Mouse (Mus musculus) cerebellum, adult (tissue): ENCODE measurements around the gene Irf2.

Experiments used
- ATAC-seq: cut with Nextera tagmentation; 2 replicates; pipeline ENCODE4 v1.9.2; 2017; ENCODE audit warnings: mild to moderate bottlenecking, moderate library complexity, mixed read lengths; ENCODE audit not compliant: insufficient number of reproducible peaks, low FRiP score, low TSS enrichment

Gene Irf2

GRCm38 (mm10) chr8:46834440-46834839 lies 94.9 kb downstream of the Irf2 start:
- ATAC-seq = no peak

GRCm38 (mm10) chr8:46836011-46836652 lies 96.6 kb downstream of the Irf2 start:
- ATAC-seq = no peak

GRCm38 (mm10) chr8:46836949-46837348 lies 97.4 kb downstream of the Irf2 start:
- no peak for ATAC-seq

- no peak for ATAC-seq
Observed at GRCm38 (mm10) chr8:46838052-46838451, 98.5 kb downstream of the Irf2 start.

GRCm38 (mm10) chr8:46840390-46840789 lies 100.9 kb downstream of the Irf2 start:
- no peak for ATAC-seq

- no peak for ATAC-seq
Observed at GRCm38 (mm10) chr8:46840791-46841190, 101.3 kb downstream of the Irf2 start.

GRCm38 (mm10) chr8:46842676-46843181 lies 103.2 kb downstream of the Irf2 start:
- no peak for ATAC-seq

- ATAC-seq = no peak
Observed at GRCm38 (mm10) chr8:46843855-46844254, 104.3 kb downstream of the Irf2 start.

- no peak for ATAC-seq
Observed at GRCm38 (mm10) chr8:46844371-46844973, 104.9 kb downstream of the Irf2 start.

GRCm38 (mm10) chr8:46844974-46845774 lies 105.6 kb downstream of the Irf2 start:
- ATAC-seq = no peak

GRCm38 (mm10) chr8:46845891-46846290 lies 106.4 kb downstream of the Irf2 start:
- ATAC-seq = no peak

- no peak for ATAC-seq
Observed at GRCm38 (mm10) chr8:46846893-46847292, 107.4 kb downstream of the Irf2 start.

- ATAC-seq = no peak
Observed at GRCm38 (mm10) chr8:46848011-46848641, 108.6 kb downstream of the Irf2 start.

- no peak for ATAC-seq
Observed at GRCm38 (mm10) chr8:46848931-46849330, 109.4 kb downstream of the Irf2 start.

- no peak for ATAC-seq
Observed at GRCm38 (mm10) chr8:46849458-46849857, 109.9 kb downstream of the Irf2 start.

GRCm38 (mm10) chr8:46850258-46850897 lies 110.8 kb downstream of the Irf2 start:
- ATAC-seq = no peak

GRCm38 (mm10) chr8:46851560-46851959 lies 112.0 kb downstream of the Irf2 start:
- no peak for ATAC-seq

GRCm38 (mm10) chr8:46852377-46852776 lies 112.8 kb downstream of the Irf2 start:
- no peak for ATAC-seq

GRCm38 (mm10) chr8:46859164-46859846 lies 119.8 kb downstream of the Irf2 start:
- no peak for ATAC-seq

GRCm38 (mm10) chr8:46859847-46860167 lies 120.3 kb downstream of the Irf2 start:
- ATAC-seq = no peak
